Mouse (Mus musculus) heart, embryonic 13.5 days (tissue): ENCODE data around the gene Plekha7. TPM values are rescaled to one million over a fixed set of nuclear protein-coding genes. Genes with fewer than 3 reads are reported as not detected.

Experiments
- ATAC-seq: fragments of 200-750 bp; cut with Nextera tagmentation; 2 replicates; pipeline ENCODE4 v1.8.0; 2017; ENCODE audit warnings: moderate TSS enrichment; ENCODE audit not compliant: insufficient number of reproducible peaks, low FRiP score, low TSS enrichment; ENCODE audit errors: extremely low read depth
- H3K27ac ChIP-seq: fragments of 300-500 bp; sonication (generic); replicated peaks from 2 replicates; pipeline ENCODE4 v1.5.1; 2015; ENCODE audit warnings: moderate library complexity, mild to moderate bottlenecking, inconsistent platforms
- H3K27me3 ChIP-seq: fragments of 300-500 bp; sonication (generic); replicated peaks from 2 replicates; pipeline ENCODE4 v1.6.1; 2015; ENCODE audit warnings: mild to moderate bottlenecking, inconsistent platforms
- H3K36me3 ChIP-seq: fragments of 300-500 bp; sonication (generic); 2 replicates; pipeline ENCODE4 v1.6.1; 2015; ENCODE audit warnings: mild to moderate bottlenecking, inconsistent platforms
- H3K4me1 ChIP-seq: fragments of 300-500 bp; sonication (generic); 2 replicates; pipeline ENCODE4 v1.6.1; 2015; ENCODE audit warnings: inconsistent platforms
- H3K4me2 ChIP-seq: fragments of 300-500 bp; sonication (generic); 2 replicates; pipeline ENCODE4 v1.6.1; 2015; ENCODE audit warnings: inconsistent platforms, mild to moderate bottlenecking, moderate library complexity
- H3K4me3 ChIP-seq: fragments of 300-500 bp; sonication (generic); 2 replicates; pipeline ENCODE4 v1.5.1; 2015; ENCODE audit warnings: moderate library complexity, mild to moderate bottlenecking, inconsistent platforms
- H3K9ac ChIP-seq: fragments of 300-500 bp; sonication (generic); 2 replicates; pipeline ENCODE4 v1.6.1; 2015; ENCODE audit warnings: inconsistent platforms, mild to moderate bottlenecking, moderate library complexity
- H3K9me3 ChIP-seq: fragments of 300-500 bp; sonication (generic); 2 replicates; pipeline ENCODE4 v1.6.1; 2016; ENCODE audit warnings: inconsistent platforms
- WGBS: fragments of 180-500 bp; shearing (Covaris S2); methylation state at CpG from one replicate; pipeline ENCODE4 v1.1.7; 2015; ENCODE audit warnings: mixed read lengths; 5-methylcytosine and 5-hydroxymethylcytosine counted together
- polyA plus RNA-seq: library from polyadenylated mRNA; unstranded; fragments of >200 nt; fragmentation: Nextera tagmentation; extraction: Ambion mirVana; gene quantifications from 2 replicates; pipeline ENCODE4 v1.2.1, GENCODE M21; 2015

The Plekha7 gene
- polyA plus RNA-seq, 1 experiment from 2014 or later = 38.4 TPM

DNA sequence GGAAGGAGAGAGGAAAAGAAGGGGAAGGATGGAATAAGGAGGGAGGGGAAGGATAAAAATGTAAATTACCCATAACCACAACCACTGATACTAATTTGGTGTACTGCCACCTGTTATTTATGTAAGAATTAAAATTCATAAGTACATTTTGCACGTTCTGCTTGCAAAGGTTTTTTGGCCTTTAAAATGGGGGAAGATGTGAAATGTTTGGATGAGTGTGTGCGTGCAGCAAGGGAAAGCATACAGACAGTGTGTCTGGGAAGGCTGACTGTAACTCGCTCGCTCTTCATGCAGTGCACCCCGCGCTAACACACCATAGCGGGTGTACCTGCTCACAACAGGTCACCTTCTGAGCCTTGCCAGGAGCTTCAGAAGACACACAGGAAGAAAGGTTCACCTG is 90.4 kb downstream of the Plekha7 start:
- peaks cover 35% of the 10 kb centered on the region for H3K4me1 ChIP-seq
- no peak for ATAC-seq
- WGBS = 92% methylated on average over 7 of the region's 7 CpGs
- no peak overlapping the region for H3K9ac ChIP-seq
- peaks cover 13% of the 10 kb centered on the region for H3K36me3 ChIP-seq
- H3K9me3 ChIP-seq = peaks cover 7% of the 10 kb centered on the region; the same call in 1 of the 2 replicates
- no peak overlapping the region for H3K27ac ChIP-seq
- H3K4me2 ChIP-seq = no peak overlapping the region
- H3K4me3 ChIP-seq = no peak overlapping the region
- no peaks in the 10 kb centered on the region for H3K27me3 ChIP-seq

DNA sequence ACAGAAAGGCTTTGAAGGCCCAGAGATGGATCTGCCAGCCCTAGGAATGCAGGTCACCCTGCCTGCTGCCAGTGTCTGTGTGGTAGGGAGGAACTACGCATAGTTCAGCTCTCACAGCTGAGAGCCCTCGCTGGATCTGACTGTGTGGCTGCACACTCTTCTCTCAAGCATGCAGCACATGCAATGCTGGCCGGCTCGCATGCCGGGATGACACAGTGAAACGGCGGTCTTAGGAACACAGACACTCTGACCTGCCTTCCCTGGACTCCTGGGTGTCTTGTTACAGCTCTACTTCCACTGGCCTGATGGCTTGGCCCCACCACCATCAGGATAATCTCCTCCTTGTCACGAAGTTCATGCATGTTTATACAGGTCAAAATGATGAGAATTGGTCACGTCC is 96.3 kb downstream of the Plekha7 start:
- no peak for ATAC-seq
- Histone ChIP-seq H3K36me3 (peaks cover 9% of the 10 kb centered on the region), H3K27ac (peak overlapping the region; percentile 16; the same call in 1 of the 2 replicates), H3K4me2 (0 out of 2 replicates have a peak overlapping the region, but pooled peaks have one; percentile 14), H3K9me3 (peaks cover 7% of the 10 kb centered on the region; the same call in 1 of the 2 replicates), H3K4me1 (peaks cover 50% of the 10 kb centered on the region), H3K27me3 (no peaks in the 10 kb centered on the region), H3K9ac (peak overlapping the region; percentile 53; the same call in 1 of the 2 replicates), H3K4me3 (no peak overlapping the region)
- 21% methylated on average over 9 of the region's 9 CpGs for WGBS

DNA sequence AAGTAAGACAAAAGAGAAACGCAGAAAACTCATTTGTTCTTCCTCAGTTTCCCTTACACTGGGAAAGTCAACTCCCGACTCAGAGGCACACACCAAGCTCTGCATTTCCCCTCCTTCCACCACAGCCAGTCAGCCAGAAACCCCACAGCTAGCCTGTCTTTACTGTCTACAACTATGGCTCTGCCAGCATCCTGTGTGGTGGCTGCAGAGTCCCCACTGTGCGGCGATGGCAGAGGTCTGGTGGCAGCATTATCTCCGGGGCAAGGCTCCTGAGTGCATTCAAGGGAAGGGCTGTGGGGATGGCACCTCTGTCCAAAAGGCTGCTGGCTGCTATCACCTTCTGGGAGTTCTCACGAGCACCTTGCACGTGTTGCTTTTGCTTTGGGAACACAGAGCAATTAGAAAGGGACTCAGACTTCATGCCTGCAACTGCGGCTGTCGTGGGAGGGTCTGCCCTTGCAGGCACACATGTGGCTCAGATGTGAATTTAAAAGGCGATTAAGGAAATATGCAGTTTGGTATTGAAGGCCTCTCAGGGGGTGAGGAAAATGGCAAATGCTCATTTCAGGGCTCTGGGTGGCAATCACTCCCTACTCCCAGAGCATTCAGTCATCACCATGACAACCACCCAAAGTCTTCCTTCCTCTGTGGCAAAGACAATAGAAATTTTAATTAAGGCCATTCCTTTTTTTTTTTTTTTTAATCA is 98.1 kb downstream of the Plekha7 start:
- no peak overlapping the region for H3K4me2 ChIP-seq
- H3K4me1 ChIP-seq = peaks cover 59% of the 10 kb centered on the region
- H3K36me3 ChIP-seq = no peaks in the 10 kb centered on the region
- H3K9me3 ChIP-seq = no peaks in the 10 kb centered on the region
- H3K9ac ChIP-seq = peak overlapping the region; percentile 44; the same call in 1 of the 2 replicates
- WGBS = 28% methylated on average over 10 of the region's 10 CpGs
- no peaks in the 10 kb centered on the region for H3K27me3 ChIP-seq
- H3K4me3 ChIP-seq = no peak overlapping the region
- 0 out of 2 replicates have a peak overlapping the region, but pooled peaks have one; percentile 36 for H3K27ac ChIP-seq
- no peak for ATAC-seq

DNA sequence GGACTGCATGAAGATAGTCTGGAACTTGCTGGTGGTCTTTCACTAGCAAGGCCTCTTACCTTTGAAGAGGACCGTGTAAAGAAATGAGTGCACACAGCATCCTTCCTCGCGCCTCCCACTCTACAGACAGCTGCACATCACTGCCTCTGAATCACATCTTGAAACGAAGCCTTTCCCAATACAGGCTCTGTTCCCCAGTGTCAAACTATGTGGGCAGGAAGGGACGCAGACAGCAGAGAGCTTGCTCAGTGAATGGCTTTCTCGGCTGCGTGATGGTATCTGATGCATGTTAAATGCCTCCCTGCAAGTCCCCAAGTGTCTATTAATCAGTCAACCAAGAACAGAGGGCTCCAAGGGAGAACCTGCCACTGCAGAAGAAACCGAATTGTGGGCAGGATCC is 99.3 kb downstream of the Plekha7 start:
- H3K27ac ChIP-seq = no peak overlapping the region
- H3K4me1 ChIP-seq = peaks cover 71% of the 10 kb centered on the region
- no peak overlapping the region for H3K4me3 ChIP-seq
- 61% methylated on average over 8 of the region's 8 CpGs for WGBS
- no peak overlapping the region for H3K9ac ChIP-seq
- no peak overlapping the region for H3K4me2 ChIP-seq
- ATAC-seq = no peak
- H3K36me3 ChIP-seq = no peaks in the 10 kb centered on the region
- H3K27me3 ChIP-seq = no peaks in the 10 kb centered on the region
- no peaks in the 10 kb centered on the region for H3K9me3 ChIP-seq

DNA sequence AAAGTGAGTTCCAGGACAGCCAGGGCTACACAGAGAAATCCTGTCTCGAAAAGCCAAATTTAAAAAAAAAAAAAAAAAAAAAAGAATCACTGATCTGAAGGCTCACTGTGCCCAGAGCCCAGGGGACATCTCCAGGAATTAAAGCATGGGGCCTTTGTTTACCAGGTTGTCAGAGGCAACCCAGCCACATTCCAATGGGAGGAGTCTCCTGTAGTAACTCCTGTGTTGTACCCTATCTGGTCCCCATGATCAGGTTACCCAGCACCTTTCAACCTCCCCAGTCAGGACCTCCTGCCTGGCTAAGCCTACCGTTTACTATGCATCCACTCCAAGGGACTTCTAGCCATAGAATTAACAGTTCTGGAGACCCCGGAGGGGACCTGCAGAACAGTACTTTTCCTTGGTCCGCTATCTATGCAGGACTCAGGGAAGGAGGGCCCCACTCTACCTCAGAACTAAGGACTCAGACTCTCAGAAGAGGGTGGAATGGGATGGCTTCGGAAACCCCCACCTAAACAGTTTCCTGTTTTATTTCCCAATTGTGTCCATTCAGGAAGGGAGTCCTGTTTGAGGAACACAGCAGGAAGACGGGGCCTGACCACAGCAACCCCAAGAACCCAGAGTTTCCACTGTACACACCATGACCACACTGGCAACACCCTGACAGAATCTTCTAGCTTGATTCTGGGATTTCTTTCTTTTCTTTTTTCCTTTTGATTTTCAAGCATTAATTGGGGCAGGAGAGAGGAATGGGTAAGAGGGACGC is 101.2 kb downstream of the Plekha7 start:
- WGBS = 45% methylated on average over 7 of the region's 7 CpGs
- H3K4me3 ChIP-seq = no peak overlapping the region
- no peak overlapping the region for H3K9ac ChIP-seq
- H3K4me2 ChIP-seq = no peak overlapping the region
- H3K27ac ChIP-seq = peak overlapping the region; percentile 13; the same call in 1 of the 2 replicates
- H3K36me3 ChIP-seq = no peaks in the 10 kb centered on the region
- H3K9me3 ChIP-seq = no peaks in the 10 kb centered on the region
- no peaks in the 10 kb centered on the region for H3K27me3 ChIP-seq
- no peak for ATAC-seq
- peaks cover 87% of the 10 kb centered on the region for H3K4me1 ChIP-seq

DNA sequence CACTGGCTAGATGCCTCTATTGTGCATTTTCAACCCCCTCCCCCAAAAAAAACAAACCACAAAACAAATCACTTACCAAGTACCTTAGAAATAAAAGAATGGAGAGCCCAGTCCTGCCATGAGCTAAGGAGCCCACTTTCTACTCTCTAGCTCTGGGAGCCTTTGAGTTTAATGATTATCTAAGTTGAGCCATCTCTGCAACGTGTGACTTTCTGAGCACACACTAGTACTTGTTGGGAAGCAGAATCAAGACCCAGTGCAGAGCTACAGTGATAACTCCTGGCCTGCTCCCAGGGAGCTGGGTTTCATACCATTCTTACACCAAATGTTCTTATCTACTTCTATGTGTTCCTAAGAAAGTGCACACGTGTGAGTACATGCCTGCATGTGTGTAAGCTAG is 102.7 kb downstream of the Plekha7 start:
- no peak for ATAC-seq
- H3K4me1 ChIP-seq = peaks cover 86% of the 10 kb centered on the region
- H3K9ac ChIP-seq = no peak overlapping the region
- H3K27ac ChIP-seq = no peak overlapping the region
- no peaks in the 10 kb centered on the region for H3K36me3 ChIP-seq
- no peaks in the 10 kb centered on the region for H3K9me3 ChIP-seq
- H3K4me2 ChIP-seq = no peak overlapping the region
- WGBS = 41% methylated on average over 2 of the region's 2 CpGs
- no peak overlapping the region for H3K4me3 ChIP-seq
- H3K27me3 ChIP-seq = no peaks in the 10 kb centered on the region

DNA sequence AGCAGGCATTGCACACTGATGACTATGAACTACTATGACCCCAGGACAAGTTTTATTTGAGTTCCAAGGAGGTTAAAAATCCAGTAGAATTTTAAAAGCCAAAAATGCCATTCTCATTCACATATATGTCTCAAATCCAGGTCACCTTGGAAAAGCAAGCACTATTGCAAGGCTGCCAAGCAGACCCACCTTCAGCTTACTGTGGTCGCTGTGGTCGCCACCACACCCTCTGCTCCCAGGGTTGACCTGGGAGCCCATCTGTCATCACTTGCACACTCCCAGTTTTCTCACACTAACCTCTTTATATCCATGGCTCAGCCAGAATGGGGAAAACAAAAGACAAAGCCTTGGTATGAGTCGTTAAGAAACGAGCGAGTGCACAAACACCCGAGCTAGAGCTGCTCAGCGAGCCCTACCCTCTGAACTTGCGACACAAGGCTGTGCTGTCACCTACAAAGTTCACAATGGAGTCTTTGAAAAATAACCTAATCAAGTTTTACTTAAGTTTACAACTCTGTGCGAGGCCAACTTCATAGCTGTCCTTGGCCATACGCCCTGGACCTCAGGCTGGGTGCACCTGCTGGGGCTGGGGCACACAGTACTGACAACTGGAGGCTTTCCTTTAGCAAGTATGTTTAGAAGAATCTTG is 106.0 kb downstream of the Plekha7 start:
- Histone ChIP-seq H3K27me3 (no peaks in the 10 kb centered on the region), H3K4me3 (no peak overlapping the region), H3K27ac (0 out of 2 replicates have a peak overlapping the region, but pooled peaks have one; percentile 7), H3K4me1 (peaks cover 90% of the 10 kb centered on the region), H3K36me3 (no peaks in the 10 kb centered on the region), H3K9me3 (no peaks in the 10 kb centered on the region), H3K9ac (no peak overlapping the region), H3K4me2 (no peak overlapping the region)
- no peak for ATAC-seq
- 66% methylated on average over 10 of the region's 10 CpGs for WGBS

DNA sequence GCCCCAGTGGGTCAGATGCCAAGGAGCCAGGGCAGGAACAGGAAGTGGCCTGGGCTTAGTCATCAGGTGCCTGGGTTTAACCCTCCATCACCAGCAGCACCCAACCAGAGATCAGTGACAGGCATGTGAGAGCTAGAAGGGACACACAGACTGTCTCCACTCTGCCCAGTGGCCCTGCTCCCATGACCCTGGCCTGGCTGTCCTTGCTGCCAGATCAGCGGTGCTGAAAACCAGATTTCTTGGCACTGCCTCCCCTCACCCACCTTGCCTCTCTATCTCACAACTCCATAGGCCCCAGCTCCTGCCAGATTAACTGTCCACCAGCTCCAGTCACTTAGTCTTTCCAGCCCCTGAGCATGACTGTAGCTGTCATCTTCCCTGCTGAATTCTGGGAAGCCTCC is 107.2 kb downstream of the Plekha7 start:
- Histone ChIP-seq H3K36me3 (no peaks in the 10 kb centered on the region), H3K9ac (no peak overlapping the region), H3K4me2 (no peak overlapping the region), H3K27me3 (no peaks in the 10 kb centered on the region), H3K9me3 (no peaks in the 10 kb centered on the region), H3K4me3 (no peak overlapping the region), H3K27ac (peak overlapping the region; percentile 65), H3K4me1 (peaks cover 97% of the 10 kb centered on the region)
- 24% methylated on average over 1 of the region's 1 CpGs for WGBS
- ATAC-seq = no peak

DNA sequence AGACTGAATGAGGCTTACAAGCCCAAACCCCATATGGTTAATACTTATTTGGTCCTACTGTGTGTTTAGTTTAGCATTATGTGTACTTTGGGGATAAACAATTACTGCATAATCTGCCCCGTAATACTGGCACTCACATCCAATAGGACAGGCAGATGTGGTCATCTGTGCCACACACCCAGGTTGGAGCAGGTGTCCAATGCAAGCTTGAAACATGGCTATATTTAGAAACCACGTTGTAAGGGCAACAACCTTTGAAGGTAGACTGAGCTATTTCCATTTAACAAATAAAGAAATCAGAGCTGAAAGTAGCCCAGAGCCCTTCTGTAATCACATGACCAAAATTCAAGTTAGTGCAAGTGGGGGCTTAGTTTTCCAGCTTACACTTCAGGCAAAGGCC is 107.6 kb downstream of the Plekha7 start:
- peak overlapping the region; percentile 65 for H3K27ac ChIP-seq
- no peak overlapping the region for H3K4me2 ChIP-seq
- no peaks in the 10 kb centered on the region for H3K9me3 ChIP-seq
- 56% methylated on average over 2 of the region's 2 CpGs for WGBS
- H3K4me3 ChIP-seq = no peak overlapping the region
- peaks cover 97% of the 10 kb centered on the region for H3K4me1 ChIP-seq
- H3K27me3 ChIP-seq = no peaks in the 10 kb centered on the region
- ATAC-seq = no peak
- H3K36me3 ChIP-seq = no peaks in the 10 kb centered on the region
- H3K9ac ChIP-seq = no peak overlapping the region

DNA sequence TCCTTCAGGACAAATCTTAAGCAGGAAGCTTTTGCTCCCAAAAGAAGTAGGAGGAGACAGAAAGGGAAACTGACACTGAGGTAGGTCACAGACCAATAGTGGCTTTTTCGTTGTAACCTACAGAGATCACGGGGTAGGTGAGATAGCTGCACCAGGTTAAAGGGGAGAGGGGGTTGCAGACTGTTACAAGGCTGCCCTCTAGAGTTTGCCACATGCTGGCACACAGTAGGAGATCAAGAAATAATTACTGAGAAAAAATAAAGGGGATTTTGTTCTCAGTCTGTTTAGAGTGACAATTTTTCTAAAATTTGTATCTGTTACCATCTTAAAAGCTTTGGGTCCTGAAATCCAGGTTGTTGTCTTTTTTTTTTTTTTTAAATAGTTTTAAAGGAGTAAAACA is 109.3 kb downstream of the Plekha7 start:
- 14% methylated on average over 2 of the region's 2 CpGs for WGBS
- H3K4me3 ChIP-seq = no peak overlapping the region; the same call in 1 of the 2 replicates
- peak overlapping the region; percentile 67 for H3K4me2 ChIP-seq
- no peak overlapping the region; the same call in 1 of the 2 replicates for H3K9ac ChIP-seq
- no peaks in the 10 kb centered on the region for H3K27me3 ChIP-seq
- ATAC-seq = no peak
- no peaks in the 10 kb centered on the region for H3K9me3 ChIP-seq
- H3K36me3 ChIP-seq = no peaks in the 10 kb centered on the region
- peak overlapping the region; percentile 91 for H3K27ac ChIP-seq
- H3K4me1 ChIP-seq = peaks cover 97% of the 10 kb centered on the region

DNA sequence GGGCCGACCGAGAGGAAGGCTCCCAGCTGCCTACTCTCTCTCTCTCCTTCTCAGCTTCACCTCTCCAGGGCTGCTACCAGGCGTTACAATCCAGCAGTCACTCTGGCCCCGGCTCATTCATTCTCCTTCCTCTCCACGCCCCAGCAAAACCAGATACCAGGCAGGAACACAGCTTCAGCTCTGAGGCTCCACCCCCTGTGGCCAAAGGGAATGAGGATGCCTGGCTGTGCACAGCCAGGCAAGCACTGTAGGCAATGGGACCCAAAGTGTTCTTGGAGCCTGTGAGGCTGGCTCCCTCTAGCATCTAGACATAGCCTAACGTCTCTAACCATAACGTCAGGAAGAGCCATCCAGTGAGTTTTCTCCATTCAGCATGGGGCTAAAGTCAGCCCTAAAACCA is 109.8 kb downstream of the Plekha7 start:
- Histone ChIP-seq H3K4me2 (peak overlapping the region; percentile 67), H3K27me3 (no peaks in the 10 kb centered on the region), H3K36me3 (no peaks in the 10 kb centered on the region), H3K9me3 (no peaks in the 10 kb centered on the region), H3K4me3 (peak overlapping the region; percentile 42), H3K9ac (peak overlapping the region; percentile 77), H3K4me1 (peaks cover 97% of the 10 kb centered on the region), H3K27ac (peak overlapping the region; percentile 91)
- WGBS = under 1% methylated on average over 7 of the region's 7 CpGs
- ATAC-seq = peak; percentile 30; the same call in 1 of the 2 replicates
